Mouse (Mus musculus) heart, postnatal 10 days (tissue): ENCODE data around the gene Slc38a5. TPM values are rescaled to one million over a fixed set of nuclear protein-coding genes. Genes with fewer than 3 reads are reported as not detected.
"Not testable (repeated sequence)": the region's sequence is repeated elsewhere in the genome, so short reads cannot be mapped to it uniquely, and the experiment has no call there.

Experiments used
- DNase-seq, 2 experiments: peaks; one replicate each; pipeline ENCODE4 v3.0.0; 2021
- intact Hi-C: fragments of 180-260 bp; cut with DNase I; formaldehyde crosslinking; loops from one replicate; pipeline ENCODE4 v1.15.1; 2025
- total RNA-seq, 2 experiments: library from RNA; stranded (reverse); gene quantifications; 2 replicates each; pipeline ENCODE4 v1.2.3; 2021

Slc38a5 gene
- total RNA-seq, 2 experiments from 2014 or later: 1.3 to 1.8 TPM

DNA sequence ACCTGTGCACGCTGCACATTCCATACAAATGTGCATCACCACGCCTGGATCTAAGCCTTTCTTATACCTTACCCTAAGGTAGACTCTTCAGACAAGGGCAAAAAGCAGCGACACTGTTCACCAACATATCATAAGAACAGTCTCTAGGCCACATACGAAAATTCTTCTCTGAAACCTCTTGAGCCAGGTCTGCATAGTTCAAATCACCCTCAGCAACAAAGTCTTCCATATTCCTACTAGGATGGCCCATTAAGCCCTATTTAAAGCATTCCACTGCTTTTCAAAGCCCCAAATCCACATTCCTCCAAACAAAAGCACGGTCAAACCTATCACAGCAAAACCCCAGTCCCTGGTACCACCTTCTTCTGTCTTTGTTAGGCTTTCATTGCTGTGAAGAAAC is 17.7 kb downstream of the Slc38a5 start:
- intact Hi-C loops: no loop called here
- no peak for DNase-seq

DNA sequence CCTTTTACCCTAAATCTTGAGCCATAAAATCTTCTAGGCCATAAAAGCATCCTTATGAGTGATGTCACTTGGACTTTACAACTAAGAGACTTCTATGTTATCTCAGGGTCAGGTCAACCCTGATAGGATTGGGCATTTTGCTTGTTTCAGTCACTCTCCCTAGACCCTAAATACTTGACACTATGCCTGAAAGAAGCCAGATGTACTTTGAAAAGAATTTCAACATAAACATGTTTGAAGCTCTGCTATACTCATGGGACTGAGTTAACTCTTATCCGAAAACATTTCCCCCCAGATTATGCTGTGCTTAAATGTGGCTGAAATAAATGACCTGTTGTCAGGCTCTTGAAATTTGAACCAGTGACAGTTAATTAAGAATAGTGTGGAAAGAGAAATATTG is 38.4 kb downstream of the Slc38a5 start:
- intact Hi-C loops: no loop called here
- no peak for DNase-seq

DNA sequence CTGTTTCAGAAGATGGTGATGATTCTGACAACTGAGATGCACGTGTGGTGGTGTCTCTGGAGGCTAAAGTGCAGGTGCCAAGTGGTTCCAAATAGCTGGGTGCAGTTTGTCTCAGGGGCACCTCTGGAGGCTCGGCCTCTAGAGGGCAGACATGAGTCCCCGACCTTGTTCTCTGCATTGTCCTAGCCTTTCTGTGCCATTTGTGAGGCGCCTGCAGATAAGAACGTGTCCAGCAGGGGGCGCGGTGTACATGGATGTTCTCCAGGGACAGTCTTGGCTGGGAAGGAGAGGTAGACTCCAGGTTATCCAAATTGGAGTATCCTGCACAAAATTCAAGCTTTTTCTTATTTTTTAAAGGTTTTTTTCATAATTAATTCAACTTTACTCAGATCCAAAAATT is 44.0 kb downstream of the Slc38a5 start:
- DNase-seq: peak; percentile 14 to 37
- intact Hi-C loops: not testable (repeated sequence)

DNA sequence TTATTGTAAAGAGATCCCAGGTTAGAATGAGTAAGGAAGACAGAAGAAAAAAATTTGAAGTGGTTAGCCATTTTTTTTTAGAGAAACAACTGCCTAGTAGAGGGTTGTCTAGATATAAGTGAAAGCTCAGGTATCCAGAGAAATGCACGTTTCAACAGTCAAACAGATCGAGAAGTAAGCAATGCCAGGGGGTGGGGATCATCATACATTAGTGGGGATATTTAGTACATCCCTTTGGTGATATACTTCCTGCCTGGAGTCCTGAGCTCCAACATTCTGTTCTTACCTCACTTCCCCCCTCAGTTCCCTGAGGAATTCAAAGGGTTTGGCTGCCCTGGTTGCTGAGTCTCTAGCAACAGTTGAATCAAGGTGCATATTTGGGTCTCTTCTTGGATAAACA is 56.2 kb downstream of the Slc38a5 start, which contains the start of gene Ssxb10:
Ssxb10 (plus strand) TSS at position 301 of the 400 bp plus-strand sequence.
- no peak for DNase-seq
- intact Hi-C loops: no loop called here

Other genes with a start within 250 kb of the Slc38a5 start
- gene Suv39h1, start 196.4 kb upstream of the Slc38a5 start, total RNA-seq: 1 to 10 TPM; 8.3 to 8.8 TPM
- gene Was, start 180.6 kb upstream of the Slc38a5 start, total RNA-seq: 1 to 10 TPM; 2.3 to 3.0 TPM
- 10 to 100 TPM; 79.1 to 79.3 TPM for gene Wdr13, start 138.2 kb upstream of the Slc38a5 start, total RNA-seq
- gene Rbm3, start 125.3 kb upstream of the Slc38a5 start, total RNA-seq: 100 to 1,000 TPM; 341 to 398 TPM
- 1 to 10 TPM; 6.0 to 6.5 TPM for gene Tbc1d25, start 95.0 kb upstream of the Slc38a5 start, total RNA-seq
- gene Ebp, start 77.6 kb upstream of the Slc38a5 start, total RNA-seq: 10 to 100 TPM; 22.8 to 26.1 TPM
- gene Porcn, start 64.6 kb upstream of the Slc38a5 start, total RNA-seq: 1 to 10 TPM; 2.4 to 3.1 TPM
- gene Ftsj1, start 18.7 kb upstream of the Slc38a5 start, total RNA-seq: 10 to 100 TPM; 13.3 to 13.7 TPM
- not detected for gene Ssxb10, start 56.3 kb downstream of the Slc38a5 start, total RNA-seq
- gene Ssxb9, start 95.8 kb downstream of the Slc38a5 start, total RNA-seq: not detected
- gene Ssxb1, start 142.2 kb downstream of the Slc38a5 start, total RNA-seq: not detected
- gene Ssxb2, start 190.6 kb downstream of the Slc38a5 start, total RNA-seq: not detected